Comparison of ENCODE assay signal across 8 mouse cellular contexts in genomic region chr13:75992169-75993028, GRCm38 (mm10). TPM values are rescaled to one million over a fixed set of nuclear protein-coding genes. Genes with fewer than 3 reads are reported as not detected.
A peak's percentile ranks its signal among the peaks of the same experiment; 100 is the strongest.
DNase-seq lines count a peak whose midpoint lies in the region; ATAC-seq lines count a peak whose summit lies in the region.

No protein-coding gene starts in this region.

- H3K36me3 ChIP-seq in midbrain, embryonic 11.5 days (ENCODE audit: control insufficient read depth, insufficient read depth, low read length) = no peaks in the 10 kb centered on the region
- no peaks in the 10 kb centered on the region for H3K36me3 ChIP-seq in midbrain, embryonic 10.5 days
- no peaks in the 10 kb centered on the region for H3K36me3 ChIP-seq in forebrain, embryonic 12.5 days (replicated peaks)
- H3K36me3 ChIP-seq in kidney, embryonic 16.5 days (ENCODE audit: insufficient read depth, low read length) = peaks cover 3% of the 10 kb centered on the region; the same call in 1 of the 2 replicates

- H3K4me3 ChIP-seq in midbrain, embryonic 11.5 days (ENCODE audit: low read depth, low read length) = no peak overlapping the region
- H3K4me3 ChIP-seq in midbrain, embryonic 10.5 days = no peak overlapping the region
- H3K4me3 ChIP-seq in forebrain, embryonic 12.5 days (replicated peaks) = no peak overlapping the region
- no peak overlapping the region for H3K4me3 ChIP-seq in kidney, embryonic 16.5 days (ENCODE audit: low read length)

- H3K4me1 ChIP-seq in midbrain, embryonic 11.5 days (ENCODE audit: control insufficient read depth, insufficient read depth, low read length) = no peaks in the 10 kb centered on the region
- no peaks in the 10 kb centered on the region for H3K4me1 ChIP-seq in midbrain, embryonic 10.5 days
- H3K4me1 ChIP-seq in forebrain, embryonic 12.5 days = peaks cover 8% of the 10 kb centered on the region; the same call in 1 of the 2 replicates
- H3K4me1 ChIP-seq in kidney, embryonic 16.5 days (ENCODE audit: insufficient read depth, low read length) = no peaks in the 10 kb centered on the region

- ATAC-seq in midbrain, embryonic 11.5 days (ENCODE audit: low FRiP score) = peak; percentile 89
- ATAC-seq in forebrain, embryonic 12.5 days (ENCODE audit: low FRiP score) = peak; percentile 93
- ATAC-seq in kidney, embryonic 16.5 days (ENCODE audit: low FRiP score, low TSS enrichment) = peak; percentile 96
- 0 out of 2 replicates have a peak, but pooled peaks have one; percentile 56 for ATAC-seq in monocyte, adult 5-6 weeks (replicated peaks; ENCODE audit: insufficient number of reproducible peaks, low FRiP score, low TSS enrichment, poor library complexity, severe bottlenecking)

- 66% methylated on average over 9 of the region's 9 CpGs for WGBS in midbrain, embryonic 11.5 days
- 74% methylated on average over 9 of the region's 9 CpGs for WGBS in midbrain, embryonic 10.5 days
- WGBS in forebrain, embryonic 12.5 days = 45% methylated on average over 9 of the region's 9 CpGs
- WGBS in kidney, embryonic 16.5 days = 31% methylated on average over 9 of the region's 9 CpGs

- H3K9me3 ChIP-seq in midbrain, embryonic 11.5 days (ENCODE audit: control insufficient read depth, low read length) = no peaks in the 10 kb centered on the region
- no peaks in the 10 kb centered on the region for H3K9me3 ChIP-seq in midbrain, embryonic 10.5 days (replicated peaks)
- H3K9me3 ChIP-seq in forebrain, embryonic 12.5 days = no peaks in the 10 kb centered on the region
- peaks cover 8% of the 10 kb centered on the region for H3K9me3 ChIP-seq in kidney, embryonic 16.5 days (ENCODE audit: low read length)

- H3K4me2 ChIP-seq in midbrain, embryonic 11.5 days = no peak overlapping the region
- no peak overlapping the region for H3K4me2 ChIP-seq in forebrain, embryonic 12.5 days
- H3K4me2 ChIP-seq in kidney, embryonic 16.5 days (replicated peaks; ENCODE audit: low read depth, low read length) = no peak overlapping the region; the same call in 1 of the 2 replicates

- H3K27me3 ChIP-seq in midbrain, embryonic 11.5 days (ENCODE audit: control insufficient read depth, insufficient read depth, low read length) = no peaks in the 10 kb centered on the region
- H3K27me3 ChIP-seq in midbrain, embryonic 10.5 days (ENCODE audit: low read depth, poor library complexity, severe bottlenecking) = no peaks in the 10 kb centered on the region
- H3K27me3 ChIP-seq in forebrain, embryonic 12.5 days = peaks cover 7% of the 10 kb centered on the region; the same call in 1 of the 2 replicates
- H3K27me3 ChIP-seq in kidney, embryonic 16.5 days (ENCODE audit: insufficient read depth, low read length) = no peaks in the 10 kb centered on the region

- no peak overlapping the region for H3K27ac ChIP-seq in midbrain, embryonic 11.5 days (ENCODE audit: low read depth, low read length)
- no peak overlapping the region for H3K27ac ChIP-seq in midbrain, embryonic 10.5 days (replicated peaks)
- peak overlapping the region; percentile 46; the same call in 1 of the 2 replicates for H3K27ac ChIP-seq in forebrain, embryonic 12.5 days
- H3K27ac ChIP-seq in kidney, embryonic 16.5 days (ENCODE audit: low read length) = peak overlapping the region; percentile 34

- H3K9ac ChIP-seq in midbrain, embryonic 11.5 days (ENCODE audit: low read length) = no peak overlapping the region
- no peak overlapping the region for H3K9ac ChIP-seq in forebrain, embryonic 12.5 days
- H3K9ac ChIP-seq in kidney, embryonic 16.5 days (replicated peaks; ENCODE audit: low read length) = no peak overlapping the region

- no peak for DNase-seq in midbrain, embryonic 11.5 days (ENCODE audit: low spot score, missing footprints)
- no peak for DNase-seq in midbrain, embryonic 10.5 days (ENCODE audit: low spot score)
- no peak for DNase-seq in ovary, adult 18-20 months (ENCODE audit: low spot score)
- DNase-seq in thymus, postnatal 14 days = no peak
- DNase-seq in cerebellum, adult 18-20 months = no peak

RNA-seq across cellular contexts. Expression of gene Spata9, which starts 25.4 kb away (rescaled TPM):
- 0.72 and 1.0 TPM in 2 replicates for polyA plus RNA-seq in midbrain, embryonic 11.5 days (2014; fragmentation: Nextera tagmentation; extraction: Ambion mirVana)
- 0.43 and 0.52 TPM in 2 replicates for polyA plus RNA-seq in midbrain, embryonic 10.5 days (2016; fragmentation: Nextera tagmentation; extraction: Ambion mirVana)
- polyA plus RNA-seq in forebrain, embryonic 12.5 days (2016; fragmentation: Nextera tagmentation; extraction: Ambion mirVana) = 0.93 and 1.1 TPM in 2 replicates
- 0.80 and 1.0 TPM in 2 replicates for polyA plus RNA-seq in kidney, embryonic 16.5 days (2015; fragmentation: Nextera tagmentation; extraction: Ambion mirVana)
- total RNA-seq in monocyte, adult 5-6 weeks (2017) = not detected in 3 replicates

RNA-seq across cellular contexts. Expression of gene Rfesd, which starts 26.1 kb away (rescaled TPM):
- polyA plus RNA-seq in midbrain, embryonic 11.5 days (2014; fragmentation: Nextera tagmentation; extraction: Ambion mirVana) = 21.9 and 24.7 TPM in 2 replicates
- 19.7 and 26.5 TPM in 2 replicates for polyA plus RNA-seq in midbrain, embryonic 10.5 days (2016; fragmentation: Nextera tagmentation; extraction: Ambion mirVana)
- 18.2 and 22.3 TPM in 2 replicates for polyA plus RNA-seq in forebrain, embryonic 12.5 days (2016; fragmentation: Nextera tagmentation; extraction: Ambion mirVana)
- polyA plus RNA-seq in kidney, embryonic 16.5 days (2015; fragmentation: Nextera tagmentation; extraction: Ambion mirVana) = 15.7 and 18.1 TPM in 2 replicates
- 12.1 to 24.4 TPM (median 14.1 TPM) in 3 replicates for total RNA-seq in monocyte, adult 5-6 weeks (2017)

RNA-seq across cellular contexts. Expression of gene Rhobtb3, which starts 48.7 kb away (rescaled TPM):
- 71.1 and 72.3 TPM in 2 replicates for polyA plus RNA-seq in midbrain, embryonic 11.5 days (2014; fragmentation: Nextera tagmentation; extraction: Ambion mirVana)
- polyA plus RNA-seq in midbrain, embryonic 10.5 days (2016; fragmentation: Nextera tagmentation; extraction: Ambion mirVana) = 43.0 and 47.7 TPM in 2 replicates
- 59.2 and 60.5 TPM in 2 replicates for polyA plus RNA-seq in forebrain, embryonic 12.5 days (2016; fragmentation: Nextera tagmentation; extraction: Ambion mirVana)
- polyA plus RNA-seq in kidney, embryonic 16.5 days (2015; fragmentation: Nextera tagmentation; extraction: Ambion mirVana) = 31.2 and 32.0 TPM in 2 replicates
- 0.97 TPM in 1 of 3 replicates, not detected in the others for total RNA-seq in monocyte, adult 5-6 weeks (2017)

Comparison
In these comparisons a context has a peak if more than half of its experiments do, and no peak if none do; other contexts are left out.
1. H3K27ac ChIP-seq: peak in forebrain, embryonic 12.5 days (single experiment) and kidney, embryonic 16.5 days (single experiment); none in midbrain, embryonic 11.5 days (single experiment) and midbrain, embryonic 10.5 days (single experiment).
2. Peak in every context shown above with its lines, with median percentiles within 50 percentile points of each other: ATAC-seq.